Mouse (Mus musculus): ENCODE data around the gene Olfr410. TPM values are rescaled to one million over a fixed set of nuclear protein-coding genes. Genes with fewer than 3 reads are reported as not detected.

Gene Olfr410
- polyA plus RNA-seq (2015; fragmentation: Nextera tagmentation; extraction: Ambion mirVana): not detected in 2 replicates

DNA sequence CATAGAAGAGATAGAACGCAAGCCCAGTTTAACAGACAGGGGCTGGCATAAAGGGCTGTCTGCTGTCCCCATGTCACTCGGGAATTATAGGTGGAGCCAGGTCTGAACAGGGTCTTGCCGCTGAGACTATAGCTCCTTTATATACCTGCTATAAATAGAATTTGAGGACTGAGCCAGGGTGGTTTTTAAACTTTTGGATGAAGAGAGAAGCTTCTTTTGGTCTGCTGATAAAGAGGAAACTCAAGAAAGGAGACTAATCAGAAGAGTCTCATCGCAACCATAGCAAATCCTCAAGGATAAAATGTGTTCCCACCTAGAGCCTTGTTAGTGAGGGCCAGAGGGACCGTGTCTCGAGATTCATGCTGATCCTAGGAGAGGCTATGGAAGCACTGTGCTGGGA, at the start of gene Olfr410:
Gene Olfr410, minus strand, starts transcription at position 101 of the 400 bp plus-strand sequence.
- no peak for ATAC-seq (ENCODE audit: insufficient number of reproducible peaks, low FRiP score, low TSS enrichment, low read depth)
- 77% methylated on average over 6 of the region's 6 CpGs for WGBS
- H3K27ac ChIP-seq: no peak within 1 kb of the TSS

DNA sequence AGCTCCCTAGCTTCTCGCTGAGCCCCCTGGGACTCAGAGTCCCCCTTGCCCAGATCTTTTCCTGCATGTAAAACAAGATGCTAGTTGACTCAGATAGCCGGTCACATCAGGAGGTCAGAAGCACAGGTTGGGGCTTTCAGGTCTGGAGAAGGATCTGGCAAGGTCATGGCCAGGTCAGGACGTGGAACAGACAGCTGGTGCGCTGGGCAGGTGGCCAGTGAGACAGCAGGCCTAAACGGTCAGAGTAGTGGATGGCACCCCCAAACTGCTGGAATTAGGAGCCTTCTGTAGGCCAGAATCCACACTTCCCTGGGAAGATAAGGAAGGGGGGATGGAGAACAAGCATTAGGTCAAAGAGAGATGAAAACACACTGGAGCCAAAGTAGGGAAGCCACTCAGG, 49.4 kb upstream of the Olfr410 start:
- H3K9ac ChIP-seq: no peak overlapping the region
- no peak overlapping the region for H3K4me3 ChIP-seq
- no peak overlapping the region for H3K4me2 ChIP-seq
- 75% methylated on average over 5 of the region's 5 CpGs for WGBS
- no peaks in the 10 kb centered on the region for H3K36me3 ChIP-seq
- H3K27me3 ChIP-seq: no peaks in the 10 kb centered on the region
- peaks cover 4% of the 10 kb centered on the region; the same call in 1 of the 2 replicates for H3K4me1 ChIP-seq
- ATAC-seq (ENCODE audit: insufficient number of reproducible peaks, low FRiP score, low TSS enrichment, low read depth): no peak
- H3K9me3 ChIP-seq: no peaks in the 10 kb centered on the region
- no peak overlapping the region for H3K27ac ChIP-seq

More for the DNA sequence above, at the start of gene Olfr410:
- Histone ChIP-seq H3K4me2 (no peak within 1 kb of the TSS), H3K36me3 (no peaks in the 10 kb centered on the region), H3K27me3 (no peaks in the 10 kb centered on the region), H3K9ac (no peak within 1 kb of the TSS), H3K4me1 (no peaks in the 10 kb centered on the region), H3K9me3 (no peaks in the 10 kb centered on the region), H3K4me3 (no peak within 1 kb of the TSS)

DNA sequence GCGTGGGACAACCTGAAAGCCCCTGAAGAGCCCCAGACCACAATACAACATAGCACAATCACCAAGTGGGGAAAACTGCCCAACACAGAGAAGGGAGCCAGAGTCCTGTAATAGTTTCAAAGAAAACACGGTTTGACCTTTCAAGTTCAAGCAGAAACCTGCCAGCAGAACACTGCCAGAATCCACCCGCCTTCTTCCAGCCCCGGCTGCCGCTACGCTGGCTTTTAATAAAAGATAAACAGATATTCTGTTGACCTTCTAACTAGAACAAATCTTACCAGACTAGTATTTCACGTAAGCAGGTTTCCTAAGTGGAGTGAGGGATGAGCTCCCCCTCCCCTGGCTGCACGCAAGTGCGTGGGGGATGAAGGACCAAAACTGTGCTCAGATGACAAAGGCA, 47.8 kb upstream of the Olfr410 start:
- 69% methylated on average over 9 of the region's 9 CpGs for WGBS

DNA sequence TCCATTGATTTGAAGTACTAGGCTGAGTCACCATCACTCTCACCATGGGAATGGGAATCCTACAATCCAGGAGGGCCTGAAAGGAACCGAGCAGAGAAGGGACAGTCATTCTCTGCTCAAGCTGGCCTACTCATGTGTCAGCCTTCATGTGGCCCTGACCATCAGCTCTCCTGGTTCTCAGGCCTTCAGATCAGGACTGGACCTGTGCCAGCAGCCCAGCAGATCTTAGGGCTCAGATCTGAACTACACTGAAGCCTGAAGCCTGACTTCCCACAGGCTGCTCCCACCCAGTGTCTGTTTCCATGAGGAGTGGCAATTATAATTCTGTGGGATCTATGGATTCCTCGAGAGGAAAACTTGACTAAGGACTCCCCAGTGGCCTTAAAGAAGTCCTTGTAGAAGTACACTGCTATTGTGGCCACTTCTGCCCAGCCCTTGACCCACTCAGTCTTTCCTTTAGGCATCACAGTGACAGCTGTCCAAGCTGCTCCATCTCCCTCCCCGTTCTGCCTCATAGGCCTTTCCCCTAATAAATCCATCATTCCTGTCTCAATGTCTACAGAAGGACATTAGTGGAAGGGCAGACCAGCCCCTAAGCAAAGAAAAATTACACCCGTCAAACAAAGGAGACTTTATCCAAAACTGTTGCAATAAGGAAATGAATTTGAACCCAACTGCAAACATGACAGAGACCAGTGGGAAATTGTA, 41.5 kb upstream of the Olfr410 start:
- Histone ChIP-seq H3K4me2 (no peak overlapping the region), H3K36me3 (no peaks in the 10 kb centered on the region), H3K9ac (no peak overlapping the region), H3K9me3 (no peaks in the 10 kb centered on the region), H3K27me3 (no peaks in the 10 kb centered on the region), H3K27ac (no peak overlapping the region), H3K4me3 (no peak overlapping the region), H3K4me1 (no peaks in the 10 kb centered on the region)
- no peak for ATAC-seq (ENCODE audit: insufficient number of reproducible peaks, low FRiP score, low TSS enrichment, low read depth)
- 55% methylated on average over 4 of the region's 4 CpGs for WGBS

More for the DNA sequence above, 47.8 kb upstream of the Olfr410 start:
- ATAC-seq (ENCODE audit: insufficient number of reproducible peaks, low FRiP score, low TSS enrichment, low read depth): no peak
- H3K4me2 ChIP-seq: no peak overlapping the region
- peaks cover 4% of the 10 kb centered on the region; the same call in 1 of the 2 replicates for H3K4me1 ChIP-seq
- H3K9me3 ChIP-seq: no peaks in the 10 kb centered on the region
- H3K4me3 ChIP-seq: no peak overlapping the region
- no peak overlapping the region for H3K9ac ChIP-seq
- H3K27ac ChIP-seq: no peak overlapping the region
- no peaks in the 10 kb centered on the region for H3K36me3 ChIP-seq
- H3K27me3 ChIP-seq: no peaks in the 10 kb centered on the region

DNA sequence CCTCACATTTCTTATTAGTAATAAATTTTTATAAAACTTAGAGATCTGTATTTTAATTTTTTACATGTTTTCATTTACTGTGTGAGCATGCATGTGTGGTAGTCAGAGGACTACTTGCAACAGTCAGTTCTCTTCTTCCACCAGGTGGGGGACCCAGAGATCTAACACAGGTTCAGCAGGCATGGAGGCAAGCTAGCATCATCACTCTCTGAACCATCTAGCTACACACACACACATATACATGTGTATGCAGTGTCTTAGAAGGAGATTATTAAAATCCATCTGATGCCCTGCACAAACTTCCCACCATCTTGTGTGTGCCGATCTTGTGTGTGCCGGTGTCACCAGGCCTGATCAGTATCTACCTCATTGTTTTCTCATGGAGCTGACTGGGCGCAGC, 39.0 kb upstream of the Olfr410 start:
- Histone ChIP-seq H3K4me1 (no peaks in the 10 kb centered on the region), H3K4me3 (no peak overlapping the region), H3K9ac (no peak overlapping the region), H3K27me3 (no peaks in the 10 kb centered on the region), H3K36me3 (no peaks in the 10 kb centered on the region), H3K9me3 (no peaks in the 10 kb centered on the region), H3K27ac (no peak overlapping the region), H3K4me2 (no peak overlapping the region)
- no peak for ATAC-seq (ENCODE audit: insufficient number of reproducible peaks, low FRiP score, low TSS enrichment, low read depth)
- WGBS: 56% methylated on average over 3 of the region's 3 CpGs

DNA sequence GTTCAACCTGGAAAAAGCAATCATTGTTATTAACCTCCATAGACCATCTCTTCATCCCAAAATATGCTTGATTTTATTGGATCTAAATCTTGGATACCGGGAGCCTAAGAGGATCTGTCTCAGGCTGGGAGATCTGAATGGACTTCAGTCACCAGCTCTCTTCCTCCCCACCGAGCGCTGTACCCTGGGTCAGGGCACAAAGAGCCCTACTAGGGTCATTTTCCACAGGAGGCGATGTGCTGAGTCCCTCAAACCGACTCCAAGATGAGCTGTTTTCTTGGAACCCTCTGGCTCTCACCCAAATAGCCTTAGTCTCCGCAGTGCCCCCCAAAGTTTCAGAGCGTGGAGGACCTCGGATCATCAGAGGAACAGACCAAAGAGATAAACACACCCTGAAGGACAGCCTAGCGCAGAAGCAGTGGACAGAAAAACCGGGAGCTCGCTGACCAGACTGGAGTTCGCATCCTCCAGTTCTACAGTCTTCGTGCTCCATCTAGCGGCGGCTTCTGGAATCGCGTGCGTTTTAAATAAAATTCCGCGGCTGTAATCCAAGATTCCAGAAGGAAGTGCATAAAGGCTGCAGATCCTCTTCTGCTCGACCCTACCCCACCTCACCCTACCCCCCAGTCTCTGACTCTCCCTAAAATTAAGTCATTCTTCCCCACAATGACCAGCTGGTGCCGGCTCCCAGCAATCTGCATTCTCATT, 33.7 kb upstream of the Olfr410 start:
- no peak for ATAC-seq (ENCODE audit: insufficient number of reproducible peaks, low FRiP score, low TSS enrichment, low read depth)
- Histone ChIP-seq H3K27me3 (peaks cover 7% of the 10 kb centered on the region; the same call in 1 of the 2 replicates), H3K4me1 (no peaks in the 10 kb centered on the region), H3K36me3 (no peaks in the 10 kb centered on the region), H3K9ac (no peak overlapping the region), H3K4me3 (no peak overlapping the region), H3K4me2 (no peak overlapping the region), H3K9me3 (no peaks in the 10 kb centered on the region), H3K27ac (no peak overlapping the region)
- WGBS: 14% methylated on average over 22 of the region's 22 CpGs

DNA sequence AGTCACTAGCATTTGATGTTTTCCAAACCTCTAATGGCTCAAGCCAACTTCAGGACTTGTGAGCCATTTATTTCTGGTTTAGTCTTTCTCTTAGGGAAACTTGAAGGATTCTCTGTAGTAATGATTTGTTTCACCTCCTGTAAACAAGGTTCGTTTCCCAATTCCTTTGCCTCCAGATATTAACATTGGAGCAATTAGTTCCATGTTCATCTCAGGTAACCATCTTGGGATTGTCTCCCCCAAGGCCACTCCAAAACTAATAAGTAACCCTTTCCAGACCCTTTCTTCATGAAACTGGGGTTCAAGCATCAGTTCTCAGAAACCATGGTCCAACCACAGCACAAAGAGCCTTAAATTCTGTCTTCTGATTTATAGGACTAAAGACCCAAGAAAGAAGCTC, 23.9 kb upstream of the Olfr410 start, which contains the start of gene Olfr412:
Gene Olfr412, plus strand, starts transcription at position 301 of the 400 bp plus-strand sequence.
- ATAC-seq (ENCODE audit: insufficient number of reproducible peaks, low FRiP score, low TSS enrichment, low read depth): no peak
- no peak within 1 kb of the TSS for H3K4me3 ChIP-seq
- no peak within 1 kb of the TSS for H3K4me2 ChIP-seq
- H3K27me3 ChIP-seq: no peaks in the 10 kb centered on the region
- H3K9ac ChIP-seq: no peak within 1 kb of the TSS
- H3K4me1 ChIP-seq: no peaks in the 10 kb centered on the region
- 66% methylated on average over 1 of the region's 1 CpGs for WGBS
- no peaks in the 10 kb centered on the region for H3K36me3 ChIP-seq
- no peaks in the 10 kb centered on the region for H3K9me3 ChIP-seq
- H3K27ac ChIP-seq: no peak within 1 kb of the TSS

DNA sequence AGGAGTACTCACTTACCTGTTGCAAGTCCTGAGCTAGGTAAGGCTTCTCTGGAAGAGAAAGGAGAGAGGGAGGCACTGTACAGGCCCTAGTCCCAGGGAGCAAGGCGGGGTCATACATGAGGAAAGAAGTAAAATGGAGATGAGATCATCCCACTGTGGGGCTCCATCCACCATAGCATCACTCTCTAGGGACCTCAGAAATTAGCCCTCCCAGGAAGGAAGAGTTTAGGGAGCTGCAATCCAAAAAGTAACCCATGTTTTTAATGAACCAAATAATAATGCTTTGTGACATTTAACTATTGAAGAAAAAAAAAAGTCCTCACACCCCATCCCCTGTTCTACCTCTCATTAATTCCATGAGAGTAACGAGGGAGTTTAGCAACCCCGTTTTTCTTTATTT, 14.7 kb upstream of the Olfr410 start, which contains the start of gene Olfr411:
Gene Olfr411, minus strand, starts transcription at position 101 of the 400 bp plus-strand sequence.
- Histone ChIP-seq H3K9me3 (no peaks in the 10 kb centered on the region), H3K4me1 (no peaks in the 10 kb centered on the region), H3K27ac (no peak within 1 kb of the TSS), H3K36me3 (no peaks in the 10 kb centered on the region), H3K9ac (no peak within 1 kb of the TSS), H3K4me3 (no peak within 1 kb of the TSS), H3K27me3 (no peaks in the 10 kb centered on the region), H3K4me2 (no peak within 1 kb of the TSS)
- WGBS: 78% methylated on average over 3 of the region's 3 CpGs
- no peak for ATAC-seq (ENCODE audit: insufficient number of reproducible peaks, low FRiP score, low TSS enrichment, low read depth)

DNA sequence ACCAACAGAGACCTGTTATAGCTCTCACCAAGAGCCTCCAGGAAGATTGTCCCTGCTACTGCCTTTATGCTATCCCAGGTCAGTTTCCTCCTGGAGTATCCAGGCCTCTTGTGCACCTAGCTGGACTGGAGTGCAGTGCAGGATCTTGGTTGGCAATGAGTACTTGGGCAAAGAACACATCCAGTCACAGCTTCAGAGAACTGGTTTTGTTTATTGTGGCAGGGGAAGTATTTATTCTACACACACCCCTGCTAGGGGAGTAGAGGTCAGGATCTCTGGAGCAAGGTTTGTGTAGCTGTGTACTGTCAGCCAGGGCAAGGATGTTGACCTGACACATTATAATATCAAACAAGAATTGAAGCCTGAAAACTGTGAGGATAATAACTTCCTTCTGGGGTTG, 9.1 kb downstream of the Olfr410 start:
- no peaks in the 10 kb centered on the region for H3K36me3 ChIP-seq
- no peak for ATAC-seq (ENCODE audit: insufficient number of reproducible peaks, low FRiP score, low TSS enrichment, low read depth)

DNA sequence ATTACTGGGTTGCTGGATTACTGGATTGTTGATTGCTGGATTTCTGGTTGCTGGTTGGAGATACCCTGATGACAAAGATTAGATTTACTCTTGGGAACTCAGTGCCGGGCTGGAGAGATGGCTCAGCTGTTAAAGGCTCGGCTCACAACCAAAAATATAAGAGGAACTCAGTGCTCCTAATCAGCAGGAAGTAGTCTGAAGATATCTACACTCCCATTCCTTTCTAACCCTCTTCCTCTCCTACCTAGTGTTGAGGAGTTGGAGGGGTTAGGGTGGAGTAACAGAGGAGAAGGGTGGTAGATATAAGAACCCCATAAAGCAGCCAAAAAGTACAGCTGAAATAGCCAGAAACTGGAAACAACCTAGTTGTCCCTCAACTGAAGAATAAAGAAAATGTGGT, 11.8 kb downstream of the Olfr410 start:
- Histone ChIP-seq H3K4me3 (no peak overlapping the region), H3K9me3 (no peaks in the 10 kb centered on the region), H3K9ac (no peak overlapping the region), H3K36me3 (no peaks in the 10 kb centered on the region), H3K4me2 (no peak overlapping the region), H3K27me3 (no peaks in the 10 kb centered on the region), H3K27ac (no peak overlapping the region), H3K4me1 (no peaks in the 10 kb centered on the region)
- no peak for ATAC-seq (ENCODE audit: insufficient number of reproducible peaks, low FRiP score, low TSS enrichment, low read depth)
- 74% methylated on average over 2 of the region's 2 CpGs for WGBS

More for the DNA sequence above, 9.1 kb downstream of the Olfr410 start:
- no peak overlapping the region for H3K27ac ChIP-seq
- no peak overlapping the region for H3K9ac ChIP-seq
- no peaks in the 10 kb centered on the region for H3K27me3 ChIP-seq
- no peaks in the 10 kb centered on the region for H3K4me1 ChIP-seq
- H3K4me2 ChIP-seq: no peak overlapping the region
- H3K4me3 ChIP-seq: no peak overlapping the region
- no peaks in the 10 kb centered on the region for H3K9me3 ChIP-seq

DNA sequence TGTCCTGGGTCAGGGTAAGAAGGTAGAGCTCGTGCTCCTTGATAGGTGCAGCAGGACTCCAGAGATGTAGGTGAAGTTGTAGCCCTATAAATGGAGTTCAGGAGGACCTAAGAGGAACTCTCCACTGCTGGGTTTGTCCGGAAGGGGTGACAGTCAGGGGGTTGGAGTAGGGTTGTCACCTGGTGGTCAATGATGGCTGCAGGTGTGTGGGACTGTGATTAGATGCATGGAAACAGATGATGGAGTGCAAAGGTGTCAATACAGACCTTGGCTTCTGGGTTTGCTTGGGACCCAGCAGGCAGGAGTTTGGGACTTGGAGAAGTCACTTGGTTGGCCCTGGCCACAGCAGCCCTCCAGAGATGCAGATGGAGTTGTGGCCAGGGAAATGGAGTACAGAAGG, 50.6 kb downstream of the Olfr410 start:
- ATAC-seq (ENCODE audit: insufficient number of reproducible peaks, low FRiP score, low TSS enrichment, low read depth): no peak
- Histone ChIP-seq H3K36me3 (no peaks in the 10 kb centered on the region), H3K4me2 (no peak overlapping the region), H3K4me3 (no peak overlapping the region), H3K27ac (no peak overlapping the region), H3K9me3 (no peaks in the 10 kb centered on the region), H3K9ac (no peak overlapping the region), H3K27me3 (no peaks in the 10 kb centered on the region), H3K4me1 (no peaks in the 10 kb centered on the region)
- 80% methylated on average over 2 of the region's 2 CpGs for WGBS

DNA sequence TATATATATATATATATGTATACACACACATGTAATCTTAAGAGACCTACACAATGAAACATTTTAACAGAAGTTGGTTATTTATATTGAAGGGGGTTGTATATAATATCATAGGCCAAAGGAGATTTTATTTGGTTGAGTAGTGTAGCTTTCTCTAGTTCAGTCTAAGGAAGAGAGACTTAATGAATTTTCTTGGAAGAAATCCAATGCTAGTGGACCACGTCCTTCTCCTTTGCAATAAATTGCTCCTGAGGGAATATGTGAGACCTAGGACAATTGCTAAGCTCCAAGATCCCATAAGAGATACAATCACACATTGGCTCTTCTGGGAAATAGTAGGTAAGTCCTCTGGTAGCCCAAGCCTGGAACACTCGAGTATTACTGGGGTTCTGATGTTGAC, 54.4 kb downstream of the Olfr410 start, which contains the start of gene Olfr59:
Gene Olfr59, plus strand, starts transcription at position 301 of the 400 bp plus-strand sequence.
- no peaks in the 10 kb centered on the region for H3K27me3 ChIP-seq
- no peaks in the 10 kb centered on the region for H3K9me3 ChIP-seq
- H3K9ac ChIP-seq: no peak within 1 kb of the TSS
- no peaks in the 10 kb centered on the region for H3K36me3 ChIP-seq
- no peaks in the 10 kb centered on the region for H3K4me1 ChIP-seq
- no peak within 1 kb of the TSS for H3K27ac ChIP-seq
- H3K4me2 ChIP-seq: no peak within 1 kb of the TSS
- no peak within 1 kb of the TSS for H3K4me3 ChIP-seq
- no peak for ATAC-seq (ENCODE audit: insufficient number of reproducible peaks, low FRiP score, low TSS enrichment, low read depth)
- WGBS: 56% methylated on average over 2 of the region's 2 CpGs

Data from limb, embryonic 15.5 days (tissue).